Mouse (Mus musculus): ENCODE results near the gene Pinlyp. TPM values are rescaled to one million over a fixed set of nuclear protein-coding genes. Genes with fewer than 3 reads are reported as not detected.

The Pinlyp gene
- total and polyA plus RNA-seq, 3 experiments: 6.1 to 17.3 (median 6.6) TPM

- Histone ChIP-seq H3K9ac (ENCODE audit: insufficient read depth, low read depth) (no peak overlapping the region), H3K9me3 (replicated peaks; ENCODE audit: low read length) (peaks cover 2% of the 10 kb centered on the region), H3K4me1 (ENCODE audit: control insufficient read depth in 1 of 2, insufficient read depth in 2 of 2) (peaks cover 0 to 25% of the 10 kb centered on the region in 2 experiments; a peak in 2 of 4 replicates), H3K4me3 (replicated peaks in 1 of 3; ENCODE audit: low read depth in 2 of 3, low read length in 2 of 3, poor library complexity in 1 of 3) (no peak overlapping the region), H3K4me2 (ENCODE audit: insufficient read depth, low read depth, poor library complexity, severe bottlenecking) (no peak overlapping the region), H3K79me2 (replicated peaks; ENCODE audit: control insufficient read depth, extremely low read depth, insufficient read depth, poor library complexity, severe bottlenecking) (0 out of 2 replicates have a peak, but pooled peaks cover 2% of the 10 kb centered on the region), H3K27ac (ENCODE audit: insufficient read depth, low read depth) (no peak overlapping the region), H3K27me3 (replicated peaks) (peaks cover 3% of the 10 kb centered on the region), H3K36me3 (replicated peaks in 1 of 2; ENCODE audit: control insufficient read depth in 1 of 2, insufficient read depth in 1 of 2, low read length in 1 of 2) (peaks cover 0 to 4% of the 10 kb centered on the region in 2 experiments)
- dilution Hi-C loops (cut with MboI; ENCODE audit: extremely low pct_ligation_motif_present, extremely low pct_unique_long_range_greater_than_20kb, low sequenced_read_pairs): no loop called here
- TF ChIP-seq CTCF (conservative IDR thresholded peaks at IDR 0.05 in 1 of 2, IDR thresholded peaks at IDR 0.05 in 1 of 2; ENCODE audit: low read depth in 2 of 2, low read length in 2 of 2): no peak
- TF ChIP-seq USF2 (conservative IDR thresholded peaks at IDR 0.05; ENCODE audit: low read depth, low read length): no peak
- no peak for TF ChIP-seq MAFK (IDR thresholded peaks at IDR 0.05; ENCODE audit: insufficient replicate concordance, low read length)
- TF ChIP-seq ZNF384 (IDR thresholded peaks at IDR 0.05; ENCODE audit: low read depth, low read length): no peak
- no peak for TF ChIP-seq USF1 (IDR thresholded peaks at IDR 0.05; ENCODE audit: low read depth, low read length)
- in situ Hi-C loops (cut with MboI; ENCODE audit: low pct_ligation_motif_present, low pct_unique_long_range_greater_than_20kb, low sequenced_read_pairs): no loop called here
- no peak for DNase-seq (ENCODE audit: extremely low read depth)
Observed at GRCm38 (mm10) chr7:24505447-24506064, 40.4 kb downstream of the Pinlyp start.

- in situ Hi-C loops (cut with MboI; ENCODE audit: low pct_ligation_motif_present, low pct_unique_long_range_greater_than_20kb, low sequenced_read_pairs): no loop called here
- dilution Hi-C loops (cut with MboI; ENCODE audit: extremely low pct_ligation_motif_present, extremely low pct_unique_long_range_greater_than_20kb, low sequenced_read_pairs): no loop called here
- H3K4me3 ChIP-seq (replicated peaks in 1 of 3; ENCODE audit: low read depth in 2 of 3, low read length in 2 of 3, poor library complexity in 1 of 3): no peak overlapping the region
- no peak overlapping the region for H3K4me2 ChIP-seq (ENCODE audit: insufficient read depth, low read depth, poor library complexity, severe bottlenecking)
- peaks cover 5% of the 10 kb centered on the region for H3K27me3 ChIP-seq (replicated peaks)
- 0 out of 2 replicates have a peak, but pooled peaks cover 2% of the 10 kb centered on the region for H3K79me2 ChIP-seq (replicated peaks; ENCODE audit: control insufficient read depth, extremely low read depth, insufficient read depth, poor library complexity, severe bottlenecking)
- no peak for DNase-seq (ENCODE audit: extremely low read depth)
- H3K36me3 ChIP-seq (replicated peaks in 1 of 2; ENCODE audit: control insufficient read depth in 1 of 2, insufficient read depth in 1 of 2, low read length in 1 of 2): peaks cover 0 to 3% of the 10 kb centered on the region in 2 experiments
- peaks cover 9% of the 10 kb centered on the region for H3K9me3 ChIP-seq (replicated peaks; ENCODE audit: low read length)
- H3K9ac ChIP-seq (ENCODE audit: insufficient read depth, low read depth): no peak overlapping the region
- no peak for TF ChIP-seq ETS1 (conservative IDR thresholded peaks at IDR 0.05; ENCODE audit: low read depth, low read length)
- TF ChIP-seq KAT2A (IDR thresholded peaks at IDR 0.05; ENCODE audit: insufficient replicate concordance, low read length): no peak
- TF ChIP-seq JUND (conservative IDR thresholded peaks at IDR 0.05; ENCODE audit: low read depth, low read length): no peak
- TF ChIP-seq EP300 (IDR thresholded peaks at IDR 0.05; ENCODE audit: low read length): no peak
- no peak for TF ChIP-seq NELFE (IDR thresholded peaks at IDR 0.05; ENCODE audit: low read depth, low read length)
- TF ChIP-seq BHLHE40 (IDR thresholded peaks at IDR 0.05; ENCODE audit: low read depth, low read length): no peak
- no peak for TF ChIP-seq JUN (IDR thresholded peaks at IDR 0.05; ENCODE audit: insufficient read depth, low read depth, low read length)
- no peak for TF ChIP-seq SIN3A (IDR thresholded peaks at IDR 0.05; ENCODE audit: low read length)
- TF ChIP-seq MAX (IDR thresholded peaks at IDR 0.05; ENCODE audit: low read length): no peak
- no peak for TF ChIP-seq USF1 (IDR thresholded peaks at IDR 0.05; ENCODE audit: low read depth, low read length)
- no peak for TF ChIP-seq CHD2 (IDR thresholded peaks at IDR 0.05; ENCODE audit: low read length)
- no peak for TF ChIP-seq POLR2A (IDR thresholded peaks at IDR 0.05; ENCODE audit: low read depth, low read length)
- TF ChIP-seq ZNF384 (IDR thresholded peaks at IDR 0.05; ENCODE audit: low read depth, low read length): no peak
- no peak for TF ChIP-seq NRF1 (IDR thresholded peaks at IDR 0.05; ENCODE audit: low read depth, low read length)
- TF ChIP-seq TBP (conservative IDR thresholded peaks at IDR 0.05; ENCODE audit: low read depth, low read length): no peak
- TF ChIP-seq CHD1 (IDR thresholded peaks at IDR 0.05; ENCODE audit: low read depth, low read length): no peak
- no peak for TF ChIP-seq PAX5 (IDR thresholded peaks at IDR 0.05; ENCODE audit: low read length)
- no peak for TF ChIP-seq ELF1 (IDR thresholded peaks at IDR 0.05; ENCODE audit: low read depth, low read length)
- TF ChIP-seq MAZ (IDR thresholded peaks at IDR 0.05; ENCODE audit: low read depth, low read length): no peak
- peaks cover 0 to 25% of the 10 kb centered on the region in 2 experiments; a peak in 2 of 4 replicates for H3K4me1 ChIP-seq (ENCODE audit: control insufficient read depth in 1 of 2, insufficient read depth in 2 of 2)
- H3K27ac ChIP-seq (ENCODE audit: insufficient read depth, low read depth): no peak overlapping the region
Observed at GRCm38 (mm10) chr7:24504868-24505267, 41.0 kb downstream of the Pinlyp start.

All from CH12.LX (cell line).